Mouse (Mus musculus) limb, embryonic 12.5 days (tissue): Measurements from ENCODE around the gene Cryz. TPM values are rescaled to one million over a fixed set of nuclear protein-coding genes. Genes with fewer than 3 reads are reported as not detected.

Experiments used
- ATAC-seq: fragments of 200-750 bp; cut with Nextera tagmentation; 2 replicates; pipeline ENCODE4 v1.8.0; 2017; ENCODE audit warnings: low read depth, moderate TSS enrichment; ENCODE audit not compliant: insufficient number of reproducible peaks, insufficient read depth, low FRiP score, low TSS enrichment
- H3K27ac ChIP-seq: fragments of 300-500 bp; sonication (generic); 2 replicates; pipeline ENCODE4 v1.5.1; 2016; ENCODE audit warnings: mild to moderate bottlenecking, moderate library complexity
- H3K27me3 ChIP-seq: fragments of 300-500 bp; sonication (generic); 2 replicates; pipeline ENCODE4 v1.6.1; 2016; ENCODE audit warnings: mild to moderate bottlenecking, moderate library complexity
- H3K36me3 ChIP-seq: fragments of 300-500 bp; sonication (generic); 2 replicates; pipeline ENCODE4 v1.6.1; 2016; ENCODE audit warnings: mild to moderate bottlenecking, moderate library complexity
- H3K4me1 ChIP-seq: fragments of 300-500 bp; sonication (generic); replicated peaks from 2 replicates; pipeline ENCODE4 v1.6.1; 2016
- H3K4me2 ChIP-seq: fragments of 300-500 bp; sonication (generic); 2 replicates; pipeline ENCODE4 v1.6.1; 2016; ENCODE audit warnings: mild to moderate bottlenecking, moderate library complexity
- H3K4me3 ChIP-seq: fragments of 300-500 bp; sonication (generic); replicated peaks from 2 replicates; pipeline ENCODE4 v1.5.1; 2016; ENCODE audit warnings: mild to moderate bottlenecking
- H3K9ac ChIP-seq: fragments of 300-500 bp; sonication (generic); replicated peaks from 2 replicates; pipeline ENCODE4 v1.6.1; 2016; ENCODE audit warnings: mild to moderate bottlenecking, moderate library complexity
- H3K9me3 ChIP-seq: fragments of 300-500 bp; sonication (generic); 2 replicates; pipeline ENCODE4 v1.6.1; 2016; ENCODE audit warnings: mild to moderate bottlenecking, moderate library complexity
- WGBS: fragments of 180-500 bp; shearing (Covaris S2); methylation state at CpG from one replicate; pipeline ENCODE4 v1.1.7; 2016; 5-methylcytosine and 5-hydroxymethylcytosine counted together
- polyA plus RNA-seq: library from polyadenylated mRNA; unstranded; fragments of >200 nt; fragmentation: Nextera tagmentation; extraction: Ambion mirVana; gene quantifications from 2 replicates; pipeline ENCODE4 v1.2.1, GENCODE M21; 2016

Cryz gene
- polyA plus RNA-seq, 1 experiment from 2014 or later = 24.8 TPM

DNA sequence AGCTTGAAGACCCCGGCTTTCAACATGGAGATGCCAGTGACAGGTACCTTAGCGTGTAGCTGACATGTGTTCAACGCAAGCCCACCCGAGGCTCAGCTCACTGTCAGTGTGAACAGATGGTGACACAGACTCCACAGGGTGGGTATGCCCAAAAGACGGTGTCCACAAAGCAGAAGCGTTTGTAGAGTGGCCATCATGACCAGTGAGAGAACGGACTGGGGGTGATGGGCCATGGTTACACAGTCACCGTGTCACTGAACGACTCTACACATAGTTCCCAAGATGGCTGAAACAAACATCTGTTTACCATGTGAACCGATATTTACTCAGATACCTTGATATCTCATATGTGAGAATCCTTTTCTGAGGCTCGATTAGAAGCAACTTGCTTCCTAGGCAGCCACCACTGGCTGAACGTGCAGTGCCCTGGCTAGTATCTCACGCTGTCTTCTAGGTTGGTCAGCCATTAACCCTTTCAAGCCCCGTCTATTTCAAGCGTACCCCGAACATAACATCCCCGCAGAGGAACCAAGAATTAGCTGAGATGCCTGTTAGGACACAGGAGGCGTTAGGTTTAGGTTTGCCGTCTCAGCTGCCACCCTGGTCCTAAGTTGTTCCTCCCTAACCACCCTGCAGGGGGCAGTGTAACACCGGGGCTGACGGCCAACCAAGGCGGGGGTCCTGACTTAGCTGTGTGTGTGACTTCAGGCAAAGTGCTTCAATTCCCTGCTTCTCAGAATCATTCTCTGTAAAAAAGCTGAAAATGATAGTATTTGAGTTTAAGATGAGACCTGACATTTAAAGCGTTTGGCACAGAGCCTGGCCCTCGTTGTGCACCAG lies 56.3 kb downstream of the Cryz start:
- H3K9me3 ChIP-seq = no peaks in the 10 kb centered on the region
- peak; percentile 64 for ATAC-seq
- no peaks in the 10 kb centered on the region for H3K36me3 ChIP-seq
- no peak overlapping the region for H3K9ac ChIP-seq
- no peak overlapping the region for H3K4me2 ChIP-seq
- WGBS = 45% methylated on average over 24 of the region's 24 CpGs
- no peak overlapping the region for H3K4me3 ChIP-seq
- H3K4me1 ChIP-seq = 0 out of 2 replicates have a peak, but pooled peaks cover 3% of the 10 kb centered on the region
- no peak overlapping the region for H3K27ac ChIP-seq
- peaks cover 49% of the 10 kb centered on the region for H3K27me3 ChIP-seq

- H3K36me3 ChIP-seq = no peaks in the 10 kb centered on the region
- ATAC-seq = no peak
- no peaks in the 10 kb centered on the region for H3K9me3 ChIP-seq
- 61% methylated on average over 5 of the region's 5 CpGs for WGBS
- peaks cover 47% of the 10 kb centered on the region for H3K27me3 ChIP-seq
- H3K27ac ChIP-seq = no peak overlapping the region
- H3K4me2 ChIP-seq = no peak overlapping the region
- no peak overlapping the region for H3K4me3 ChIP-seq
- 0 out of 2 replicates have a peak, but pooled peaks cover 3% of the 10 kb centered on the region for H3K4me1 ChIP-seq
- no peak overlapping the region for H3K9ac ChIP-seq
Measured at GRCm38 (mm10) chr3:154653454-154653853, 56.9 kb downstream of the Cryz start.

- WGBS = 64% methylated on average over 6 of the region's 6 CpGs
- H3K4me1 ChIP-seq = 0 out of 2 replicates have a peak, but pooled peaks cover under 1% of the 10 kb centered on the region
- H3K9me3 ChIP-seq = no peaks in the 10 kb centered on the region
- no peak for ATAC-seq
- H3K27ac ChIP-seq = no peak overlapping the region
- H3K27me3 ChIP-seq = peaks cover 42% of the 10 kb centered on the region
- H3K36me3 ChIP-seq = no peaks in the 10 kb centered on the region
- no peak overlapping the region for H3K4me3 ChIP-seq
- H3K4me2 ChIP-seq = no peak overlapping the region
- H3K9ac ChIP-seq = no peak overlapping the region
Measured at GRCm38 (mm10) chr3:154654284-154654683, 57.8 kb downstream of the Cryz start.

- Histone ChIP-seq H3K27me3 (peaks cover 38% of the 10 kb centered on the region), H3K27ac (no peak overlapping the region), H3K4me2 (no peak overlapping the region), H3K9ac (no peak overlapping the region), H3K9me3 (no peaks in the 10 kb centered on the region), H3K36me3 (no peaks in the 10 kb centered on the region), H3K4me1 (no peaks in the 10 kb centered on the region), H3K4me3 (no peak overlapping the region)
- no peak for ATAC-seq
- 74% methylated on average over 12 of the region's 12 CpGs for WGBS
Measured at GRCm38 (mm10) chr3:154654901-154655300, 58.4 kb downstream of the Cryz start.

DNA sequence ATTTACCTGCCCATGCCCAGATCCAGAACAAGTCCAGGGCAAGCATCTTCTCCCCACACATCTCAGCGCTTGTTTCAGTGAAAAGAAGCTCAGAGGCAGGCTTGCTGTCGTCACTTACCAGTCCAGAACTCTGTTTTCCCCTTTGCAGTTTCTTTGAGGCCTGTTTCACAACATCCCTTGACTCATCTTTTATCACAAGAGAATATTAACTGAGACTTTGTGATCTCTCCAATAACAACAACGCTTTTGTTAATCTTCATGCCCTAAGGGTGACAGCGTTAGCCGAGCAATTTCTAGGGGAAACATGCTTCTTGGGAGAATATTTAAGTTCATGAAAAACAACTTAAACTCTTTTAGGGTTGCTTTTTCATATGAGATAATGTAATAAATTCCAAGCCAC lies 59.2 kb downstream of the Cryz start:
- H3K9me3 ChIP-seq = no peaks in the 10 kb centered on the region
- H3K36me3 ChIP-seq = no peaks in the 10 kb centered on the region
- peaks cover 36% of the 10 kb centered on the region for H3K27me3 ChIP-seq
- H3K4me3 ChIP-seq = no peak overlapping the region
- no peak overlapping the region for H3K27ac ChIP-seq
- no peak overlapping the region for H3K4me2 ChIP-seq
- H3K9ac ChIP-seq = no peak overlapping the region
- ATAC-seq = no peak
- no peaks in the 10 kb centered on the region for H3K4me1 ChIP-seq
- 88% methylated on average over 5 of the region's 5 CpGs for WGBS

GRCm38 (mm10) chr3:154663545-154663944 lies 67.0 kb downstream of the Cryz start, which contains the start of gene Erich3:
TSS of gene Erich3 (plus strand) at chr3:154663859.
- H3K4me1 ChIP-seq = peaks cover 18% of the 10 kb centered on the region
- no peaks in the 10 kb centered on the region for H3K9me3 ChIP-seq
- H3K4me3 ChIP-seq = peak within 1 kb of the TSS; percentile 34
- H3K27me3 ChIP-seq = peaks cover 40% of the 10 kb centered on the region
- ATAC-seq = no peak
- H3K9ac ChIP-seq = 0 out of 2 replicates have a peak within 1 kb of the TSS, but pooled peaks have one; percentile 37
- WGBS = 31% methylated on average over 7 of the region's 7 CpGs
- H3K4me2 ChIP-seq = peak within 1 kb of the TSS; percentile 62
- H3K27ac ChIP-seq = no peak within 1 kb of the TSS
- H3K36me3 ChIP-seq = no peaks in the 10 kb centered on the region

DNA sequence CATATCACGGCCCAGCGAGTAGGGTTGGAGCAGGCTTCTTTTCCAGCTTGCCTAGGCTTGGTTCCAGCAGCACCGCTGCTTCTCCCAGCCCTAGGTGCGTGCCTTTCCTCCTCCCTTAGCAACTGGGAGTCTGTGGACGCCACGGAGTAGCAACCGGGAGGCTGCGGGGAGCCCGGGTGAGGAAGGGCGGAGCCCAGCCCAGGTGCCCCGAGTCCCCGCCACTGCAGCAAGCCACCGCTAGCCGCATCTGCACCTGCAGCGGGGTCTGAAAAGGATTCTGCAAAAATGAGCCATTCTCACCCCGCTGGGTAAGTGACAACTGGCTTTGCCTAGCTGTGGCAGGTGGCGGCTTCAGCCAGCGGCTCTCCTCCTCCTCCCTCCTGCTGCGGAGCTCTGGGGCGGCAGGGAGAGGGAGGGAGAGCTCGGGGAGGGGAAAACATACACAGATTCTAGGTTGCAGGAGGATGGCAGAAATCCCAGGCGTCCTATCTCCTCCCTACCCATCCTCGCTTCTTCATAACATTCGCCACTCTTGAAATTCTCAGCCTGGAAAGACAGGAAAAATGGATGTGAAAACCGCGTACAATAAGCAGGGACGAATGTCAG lies 67.6 kb downstream of the Cryz start:
- Histone ChIP-seq H3K36me3 (no peaks in the 10 kb centered on the region), H3K9ac (0 out of 2 replicates have a peak overlapping the region, but pooled peaks have one; percentile 37), H3K4me2 (peak overlapping the region; percentile 62), H3K4me1 (peaks cover 18% of the 10 kb centered on the region), H3K4me3 (peak overlapping the region; percentile 34), H3K9me3 (no peaks in the 10 kb centered on the region), H3K27ac (no peak overlapping the region), H3K27me3 (peaks cover 40% of the 10 kb centered on the region)
- ATAC-seq = peak; percentile 56; the same call in 1 of the 2 replicates
- WGBS = 3% methylated on average over 26 of the region's 27 CpGs

GRCm38 (mm10) chr3:154664636-154665035 lies 68.1 kb downstream of the Cryz start:
- WGBS = 35% methylated on average over 4 of the region's 4 CpGs
- Histone ChIP-seq H3K27me3 (peaks cover 40% of the 10 kb centered on the region), H3K36me3 (no peaks in the 10 kb centered on the region), H3K4me3 (no peak overlapping the region), H3K27ac (no peak overlapping the region), H3K9ac (no peak overlapping the region), H3K4me2 (peak overlapping the region; percentile 62; the same call in 1 of the 2 replicates), H3K4me1 (peaks cover 18% of the 10 kb centered on the region), H3K9me3 (no peaks in the 10 kb centered on the region)
- ATAC-seq = no peak

DNA sequence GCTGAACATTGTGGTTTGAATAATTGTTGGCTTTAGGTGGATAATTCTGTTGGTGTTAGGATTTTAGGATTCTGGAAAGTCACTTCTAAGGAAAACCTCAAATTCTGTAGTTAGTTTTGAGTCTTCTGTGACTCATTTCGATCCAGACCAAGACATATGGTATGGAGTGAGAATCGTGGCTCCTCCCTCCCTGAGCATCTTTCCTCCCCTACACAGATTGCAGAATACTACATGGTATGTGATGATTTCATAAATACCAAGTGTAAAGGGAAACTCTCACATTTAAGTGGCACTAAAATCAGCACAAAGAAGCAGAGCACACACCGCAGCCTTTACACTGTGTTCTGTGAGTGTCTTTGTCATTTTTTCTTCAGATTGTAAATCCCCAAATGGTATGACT lies 72.0 kb downstream of the Cryz start:
- no peak overlapping the region for H3K4me3 ChIP-seq
- H3K27me3 ChIP-seq = peaks cover 24% of the 10 kb centered on the region
- peaks cover 15% of the 10 kb centered on the region for H3K4me1 ChIP-seq
- no peaks in the 10 kb centered on the region for H3K36me3 ChIP-seq
- H3K27ac ChIP-seq = no peak overlapping the region
- no peak overlapping the region for H3K9ac ChIP-seq
- ATAC-seq = no peak
- WGBS = 85% methylated on average over 3 of the region's 3 CpGs
- H3K9me3 ChIP-seq = no peaks in the 10 kb centered on the region
- no peak overlapping the region for H3K4me2 ChIP-seq

DNA sequence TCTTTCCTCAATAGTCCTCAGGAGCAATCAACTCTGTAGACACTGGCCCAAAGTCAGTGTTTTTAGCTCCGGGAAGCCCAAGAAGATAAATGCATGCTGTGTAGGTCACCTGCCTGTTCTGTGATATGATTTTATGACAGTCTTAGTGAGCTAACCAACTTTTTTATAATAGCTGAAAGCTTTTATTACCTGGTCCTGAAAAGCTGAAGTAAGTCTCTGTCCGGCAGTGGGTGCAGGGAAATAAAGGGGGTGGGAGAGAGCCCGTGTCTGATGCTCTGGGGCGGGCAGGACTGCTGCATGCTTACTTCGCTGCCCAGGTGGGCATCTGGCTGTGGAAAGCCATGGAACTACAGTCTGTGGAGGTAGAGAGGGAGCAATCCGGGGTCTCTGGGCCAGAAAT lies 74.1 kb downstream of the Cryz start:
- WGBS = 85% methylated on average over 6 of the region's 6 CpGs
- H3K4me1 ChIP-seq = peaks cover 7% of the 10 kb centered on the region
- ATAC-seq = no peak
- no peak overlapping the region for H3K4me2 ChIP-seq
- no peaks in the 10 kb centered on the region for H3K9me3 ChIP-seq
- no peak overlapping the region for H3K4me3 ChIP-seq
- no peaks in the 10 kb centered on the region for H3K36me3 ChIP-seq
- H3K9ac ChIP-seq = no peak overlapping the region
- peaks cover 3% of the 10 kb centered on the region; the same call in 1 of the 2 replicates for H3K27me3 ChIP-seq
- H3K27ac ChIP-seq = no peak overlapping the region

- Histone ChIP-seq H3K27ac (no peak overlapping the region), H3K4me1 (peaks cover 7% of the 10 kb centered on the region)
- no peak for ATAC-seq
Measured at GRCm38 (mm10) chr3:154671013-154671412, 74.5 kb downstream of the Cryz start.

More at GRCm38 (mm10) chr3:154671013-154671412, 74.5 kb downstream of the Cryz start:
- 73% methylated on average over 5 of the region's 5 CpGs for WGBS
- no peaks in the 10 kb centered on the region for H3K9me3 ChIP-seq
- H3K4me3 ChIP-seq = no peak overlapping the region
- no peak overlapping the region for H3K9ac ChIP-seq
- H3K36me3 ChIP-seq = no peaks in the 10 kb centered on the region
- no peaks in the 10 kb centered on the region for H3K27me3 ChIP-seq
- no peak overlapping the region for H3K4me2 ChIP-seq
